Mouse (Mus musculus) stomach, embryonic 14.5 days (tissue): ENCODE results near the gene 4930544D05Rik. TPM values are rescaled to one million over a fixed set of nuclear protein-coding genes. Genes with fewer than 3 reads are reported as not detected.

Experiments
- ATAC-seq: fragments of 200-750 bp; cut with Nextera tagmentation; 2 replicates; pipeline ENCODE4 v1.8.0; 2017; ENCODE audit warnings: low read depth, moderate TSS enrichment; ENCODE audit not compliant: insufficient number of reproducible peaks, insufficient read depth, low FRiP score
- H3K27ac ChIP-seq: fragments of 300-500 bp; sonication (generic); 2 replicates; pipeline ENCODE4 v1.5.1; 2014; ENCODE audit warnings: mild to moderate bottlenecking, low read length, moderate library complexity, mixed read lengths
- H3K27me3 ChIP-seq: fragments of 300-500 bp; sonication (generic); 2 replicates; pipeline ENCODE4 v1.6.1; 2014; ENCODE audit warnings: low read length, control low read depth, mixed read lengths; ENCODE audit not compliant: control insufficient read depth, insufficient read depth
- H3K36me3 ChIP-seq: fragments of 300-500 bp; sonication (generic); 2 replicates; pipeline ENCODE4 v1.6.1; 2014; ENCODE audit warnings: mild to moderate bottlenecking, control low read depth, low read length, moderate library complexity, mixed read lengths; ENCODE audit not compliant: control insufficient read depth, insufficient read depth
- H3K4me1 ChIP-seq: fragments of 300-500 bp; sonication (generic); 2 replicates; pipeline ENCODE4 v1.6.1; 2014; ENCODE audit warnings: low read length, control low read depth, mixed read lengths; ENCODE audit not compliant: control insufficient read depth, insufficient read depth
- H3K4me2 ChIP-seq: fragments of 300-500 bp; sonication (generic); replicated peaks from 2 replicates; pipeline ENCODE4 v1.6.1; 2014; ENCODE audit warnings: low read depth, low read length, control low read depth
- H3K4me3 ChIP-seq: fragments of 300-500 bp; sonication (generic); 2 replicates; pipeline ENCODE4 v1.5.1; 2014; ENCODE audit warnings: low read depth, low read length, control low read depth
- H3K9ac ChIP-seq: fragments of 300-500 bp; sonication (generic); replicated peaks from 2 replicates; pipeline ENCODE4 v1.6.1; 2014; ENCODE audit warnings: low read depth, mild to moderate bottlenecking, control low read depth, low read length, moderate library complexity, mixed read lengths
- H3K9me3 ChIP-seq: fragments of 300-500 bp; sonication (generic); 2 replicates; pipeline ENCODE4 v1.6.1; 2016; ENCODE audit warnings: low read depth, low read length, control low read depth; ENCODE audit not compliant: control insufficient read depth
- WGBS: fragments of 180-500 bp; shearing (Covaris S2); extraction: QIAGEN DNeasy Blood & Tissue Kit; methylation state at CpG from one replicate; pipeline ENCODE4 v1.1.7; 2014; 5-methylcytosine and 5-hydroxymethylcytosine counted together
- polyA plus RNA-seq: library from polyadenylated mRNA; unstranded; fragments of >200 nt; fragmentation: Nextera tagmentation; extraction: Ambion mirVana; gene quantifications from 2 replicates; pipeline ENCODE4 v1.2.1, GENCODE M21; 2014

Gene 4930544D05Rik
- polyA plus RNA-seq, 1 experiment from 2014 or later, result not detected

DNA sequence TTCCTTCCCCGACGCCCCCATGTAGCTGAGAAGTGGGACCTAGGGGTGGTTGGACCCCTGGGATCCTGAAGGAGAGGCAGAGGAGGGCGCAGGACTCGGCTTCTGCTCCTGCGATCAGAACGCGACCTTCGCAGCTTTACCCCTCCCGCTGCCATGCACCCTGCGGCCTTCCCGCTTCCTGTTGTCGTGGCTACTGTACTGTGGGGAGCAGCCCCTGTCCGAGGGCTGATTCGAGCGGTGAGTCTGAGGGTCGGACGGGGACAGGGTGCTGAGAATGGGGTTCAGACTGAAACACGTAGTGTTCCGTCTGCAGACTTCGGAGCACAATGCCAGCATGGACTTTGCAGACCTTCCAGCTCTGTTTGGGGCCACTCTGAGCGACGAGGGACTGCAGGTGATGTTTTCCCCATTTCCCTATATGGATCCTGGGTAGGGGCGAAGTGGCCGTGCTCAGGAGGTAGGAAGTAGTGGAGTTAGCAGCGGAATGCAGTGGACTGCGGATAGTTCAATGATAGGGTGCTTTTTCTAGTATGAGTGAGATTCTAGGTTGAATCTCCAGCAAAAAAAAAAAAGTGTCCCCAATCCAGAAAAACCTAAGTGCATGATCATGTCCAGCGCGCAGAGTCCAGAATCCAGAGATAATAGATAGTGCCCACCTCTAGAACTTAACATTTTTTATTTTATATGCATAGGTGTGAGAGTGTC is 32.2 kb downstream of the 4930544D05Rik start:
- peaks cover 36% of the 10 kb centered on the region for H3K4me1 ChIP-seq
- peaks cover 56% of the 10 kb centered on the region for H3K36me3 ChIP-seq
- H3K9me3 ChIP-seq, result no peaks in the 10 kb centered on the region
- no peak for ATAC-seq
- no peaks in the 10 kb centered on the region for H3K27me3 ChIP-seq
- H3K4me3 ChIP-seq, result peak overlapping the region; percentile 72
- H3K9ac ChIP-seq, result peak overlapping the region; percentile 59
- H3K27ac ChIP-seq, result peak overlapping the region; percentile 92
- H3K4me2 ChIP-seq, result peak overlapping the region; percentile 90
- 2% methylated on average over 28 of the region's 28 CpGs for WGBS

DNA sequence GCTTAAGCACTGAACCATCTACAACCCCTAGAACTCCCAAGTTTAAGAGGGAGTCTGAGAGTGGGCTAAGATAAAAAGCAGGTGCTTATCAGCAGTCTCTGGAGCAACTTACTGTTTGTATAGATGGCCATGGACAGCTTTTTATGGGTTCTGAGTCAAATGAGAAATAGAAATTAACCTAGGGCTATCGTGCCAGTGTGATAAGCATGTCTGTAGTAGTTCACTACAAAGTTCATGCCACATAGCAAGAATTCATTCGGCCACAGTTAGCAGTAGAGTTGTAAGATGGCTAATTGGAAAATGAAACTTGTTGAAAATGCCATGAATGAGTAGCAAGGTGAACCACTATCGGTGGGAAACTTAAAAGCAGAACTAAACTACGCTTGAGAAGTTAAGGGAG is 32.9 kb downstream of the 4930544D05Rik start:
- peak overlapping the region; percentile 59; the same call in 1 of the 2 replicates for H3K9ac ChIP-seq
- 81% methylated on average over 4 of the region's 4 CpGs for WGBS
- no peaks in the 10 kb centered on the region for H3K27me3 ChIP-seq
- H3K4me3 ChIP-seq, result peak overlapping the region; percentile 72
- no peaks in the 10 kb centered on the region for H3K9me3 ChIP-seq
- peaks cover 53% of the 10 kb centered on the region for H3K36me3 ChIP-seq
- ATAC-seq, result no peak
- peaks cover 38% of the 10 kb centered on the region for H3K4me1 ChIP-seq
- H3K4me2 ChIP-seq, result peak overlapping the region; percentile 90
- no peak overlapping the region for H3K27ac ChIP-seq

DNA sequence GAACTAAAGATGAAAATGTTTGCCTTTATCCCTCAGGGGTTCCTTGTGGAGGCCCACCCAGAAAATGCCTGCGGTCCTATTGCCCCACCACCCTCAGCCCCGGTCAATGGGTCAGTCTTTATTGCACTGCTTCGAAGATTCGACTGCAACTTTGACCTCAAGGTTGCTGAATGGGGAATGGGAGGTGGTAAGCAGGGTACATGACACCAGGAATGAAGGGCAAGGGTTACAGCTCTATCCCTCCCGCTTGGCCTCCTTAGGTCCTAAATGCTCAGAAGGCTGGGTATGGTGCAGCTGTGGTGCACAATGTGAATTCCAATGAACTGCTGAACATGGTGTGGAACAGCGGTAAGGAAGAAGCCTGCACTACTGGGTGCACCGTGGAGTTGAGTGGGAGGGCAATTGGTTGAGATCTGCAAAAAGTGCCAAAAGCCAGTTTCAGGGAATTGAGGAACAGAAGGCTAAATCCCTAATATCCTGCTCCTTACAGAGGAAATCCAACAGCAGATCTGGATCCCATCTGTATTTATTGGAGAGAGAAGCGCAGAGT is 33.6 kb downstream of the 4930544D05Rik start:
- Histone ChIP-seq H3K9me3 (no peaks in the 10 kb centered on the region), H3K4me2 (no peak overlapping the region), H3K4me1 (peaks cover 38% of the 10 kb centered on the region), H3K4me3 (no peak overlapping the region; the same call in 1 of the 2 replicates), H3K9ac (no peak overlapping the region), H3K27ac (peak overlapping the region; percentile 45; the same call in 1 of the 2 replicates), H3K36me3 (peaks cover 51% of the 10 kb centered on the region), H3K27me3 (no peaks in the 10 kb centered on the region)
- no peak for ATAC-seq
- 83% methylated on average over 8 of the region's 8 CpGs for WGBS

DNA sequence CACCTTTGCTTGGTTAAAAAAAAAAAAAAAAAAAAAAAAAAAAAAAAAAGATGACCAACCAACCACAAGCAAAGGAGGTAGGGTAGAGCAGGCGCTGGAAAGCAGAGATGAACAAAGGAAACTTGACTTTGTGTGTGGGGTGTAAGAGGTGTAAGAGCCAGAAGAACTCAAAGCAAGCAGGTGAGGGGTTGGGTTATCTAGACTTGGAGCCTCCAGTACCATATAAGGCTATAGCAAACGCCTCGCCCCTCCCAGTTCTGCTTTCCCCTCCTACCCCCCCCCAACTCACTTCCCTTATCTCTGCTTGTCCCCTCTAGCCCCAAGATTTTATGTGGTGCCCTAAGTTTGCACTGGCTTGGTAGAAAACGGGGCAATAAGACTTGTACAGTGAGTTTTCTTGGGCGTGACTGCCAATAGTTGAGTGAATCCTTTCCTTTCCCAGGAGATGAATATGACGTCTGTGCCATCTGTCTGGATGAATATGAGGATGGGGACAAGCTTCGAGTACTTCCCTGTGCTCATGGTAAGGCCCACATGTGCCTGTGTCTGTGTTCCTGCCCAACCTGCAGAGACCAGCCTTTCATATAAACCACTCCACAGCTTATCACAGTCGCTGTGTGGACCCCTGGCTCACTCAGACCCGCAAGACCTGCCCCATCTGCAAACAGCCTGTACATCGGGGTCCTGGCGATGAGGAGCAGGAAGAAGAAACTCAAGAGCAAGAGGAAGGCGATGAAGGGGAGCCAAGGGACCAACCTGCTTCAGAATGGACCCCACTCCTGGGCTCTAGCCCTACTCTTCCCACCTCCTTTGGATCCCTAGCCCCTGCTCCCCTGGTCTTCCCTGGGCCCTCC is 34.9 kb downstream of the 4930544D05Rik start:
- peak overlapping the region; percentile 63 for H3K27ac ChIP-seq
- 70% methylated on average over 12 of the region's 12 CpGs for WGBS
- H3K4me1 ChIP-seq, result peaks cover 35% of the 10 kb centered on the region
- ATAC-seq, result no peak
- H3K27me3 ChIP-seq, result no peaks in the 10 kb centered on the region
- peak overlapping the region; percentile 85; the same call in 1 of the 2 replicates for H3K4me2 ChIP-seq
- H3K36me3 ChIP-seq, result peaks cover 41% of the 10 kb centered on the region
- H3K9me3 ChIP-seq, result no peaks in the 10 kb centered on the region
- peak overlapping the region; percentile 100; the same call in 1 of the 2 replicates for H3K4me3 ChIP-seq
- H3K9ac ChIP-seq, result no peak overlapping the region

DNA sequence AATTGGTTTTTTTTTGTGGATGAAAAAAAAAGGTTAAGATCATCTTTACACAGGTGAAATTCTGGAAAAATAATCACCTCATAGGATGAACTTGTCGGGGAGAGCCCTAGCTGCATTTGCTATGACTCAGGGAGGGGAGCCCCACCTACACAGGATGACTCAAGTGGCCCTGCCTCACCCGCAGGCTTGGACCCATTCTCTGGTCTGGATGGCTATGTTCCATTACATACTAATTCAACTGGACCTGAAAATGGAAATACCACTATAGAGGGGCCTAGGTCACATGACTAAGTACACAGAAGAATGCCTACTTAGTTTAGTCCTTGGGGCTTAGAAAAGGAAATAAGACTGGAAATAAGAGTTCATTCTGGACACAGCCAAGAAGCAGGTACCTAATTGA is 35.7 kb downstream of the 4930544D05Rik start:
- 60% methylated on average over 2 of the region's 2 CpGs for WGBS
- Histone ChIP-seq H3K4me3 (peak overlapping the region; percentile 100; the same call in 1 of the 2 replicates), H3K4me1 (peaks cover 32% of the 10 kb centered on the region), H3K36me3 (peaks cover 40% of the 10 kb centered on the region), H3K9ac (no peak overlapping the region), H3K9me3 (no peaks in the 10 kb centered on the region), H3K27ac (no peak overlapping the region), H3K4me2 (peak overlapping the region; percentile 85; the same call in 1 of the 2 replicates), H3K27me3 (no peaks in the 10 kb centered on the region)
- no peak for ATAC-seq

DNA sequence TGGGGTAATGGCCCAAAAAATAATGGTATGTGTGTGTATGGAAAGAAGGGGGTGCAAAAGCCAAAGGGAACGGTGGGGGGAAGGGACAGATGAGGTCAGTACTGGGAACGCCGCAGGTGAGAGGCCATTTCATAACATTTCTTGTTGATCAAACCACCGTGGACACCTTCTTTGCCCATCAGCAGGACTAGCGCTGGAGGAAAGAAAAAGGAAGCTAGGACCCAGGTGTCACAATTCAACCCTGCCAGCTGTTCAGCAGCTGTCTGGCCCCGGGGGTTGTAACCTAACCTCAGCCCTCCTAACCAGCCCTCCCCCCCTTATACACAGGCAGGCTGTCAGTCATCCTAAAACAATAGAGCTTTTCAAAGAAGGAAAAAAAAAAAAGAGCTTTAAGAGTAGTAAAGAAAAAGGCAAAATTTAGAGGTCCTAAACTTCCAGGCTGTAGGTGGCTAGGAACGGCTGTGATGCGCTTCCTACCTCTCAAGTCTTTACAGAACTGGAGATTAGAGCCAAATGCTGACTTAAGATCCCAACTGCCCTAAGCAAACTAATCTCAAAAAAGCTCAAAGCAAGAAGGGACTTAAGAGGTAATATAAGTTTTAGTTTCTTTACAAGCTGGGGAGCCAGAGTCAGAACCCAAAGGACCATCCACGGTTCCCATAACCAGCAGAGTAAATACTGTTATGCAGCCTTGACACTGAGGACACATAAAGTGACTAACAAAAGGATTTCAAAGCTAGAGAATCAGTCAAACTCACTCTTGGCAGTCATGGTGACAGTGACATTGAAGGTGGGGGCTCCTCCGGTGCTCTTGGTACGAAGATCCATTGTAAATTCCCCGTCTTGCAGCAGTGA is 36.6 kb downstream of the 4930544D05Rik start:
- peak overlapping the region; percentile 100 for H3K4me3 ChIP-seq
- H3K27me3 ChIP-seq, result no peaks in the 10 kb centered on the region
- H3K9ac ChIP-seq, result peak overlapping the region; percentile 98; the same call in 1 of the 2 replicates
- peaks cover 40% of the 10 kb centered on the region for H3K36me3 ChIP-seq
- peak overlapping the region; percentile 85 for H3K4me2 ChIP-seq
- ATAC-seq, result no peak
- WGBS, result 59% methylated on average over 12 of the region's 12 CpGs
- peak overlapping the region; percentile 99; the same call in 1 of the 2 replicates for H3K27ac ChIP-seq
- no peaks in the 10 kb centered on the region for H3K9me3 ChIP-seq
- H3K4me1 ChIP-seq, result peaks cover 41% of the 10 kb centered on the region

DNA sequence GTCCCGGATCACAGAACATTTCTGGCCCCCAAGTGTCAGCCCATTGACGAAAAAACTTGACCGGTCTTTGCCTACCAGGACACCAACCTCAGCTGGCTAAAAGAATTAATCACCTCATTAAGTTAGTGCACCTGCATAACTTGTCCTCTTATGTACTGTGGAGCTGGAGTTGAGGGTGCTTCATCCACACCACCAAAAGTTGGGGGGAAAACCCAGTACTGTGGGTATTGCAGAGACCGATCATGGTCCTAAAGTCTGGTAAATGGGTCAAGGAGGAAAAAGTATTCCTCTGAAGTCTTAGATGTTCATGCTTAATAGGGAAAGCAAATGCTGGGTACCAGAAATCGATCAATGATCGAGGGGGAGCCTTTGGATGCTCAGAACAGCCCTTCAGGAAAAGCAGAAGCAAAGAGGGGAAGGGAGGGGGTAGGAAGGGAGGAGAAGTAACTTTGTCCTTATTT is 37.3 kb downstream of the 4930544D05Rik start:
- peaks cover 40% of the 10 kb centered on the region for H3K36me3 ChIP-seq

More for the DNA sequence above, 37.3 kb downstream of the 4930544D05Rik start:
- no peaks in the 10 kb centered on the region for H3K9me3 ChIP-seq
- ATAC-seq, result no peak
- peaks cover 42% of the 10 kb centered on the region for H3K4me1 ChIP-seq
- peak overlapping the region; percentile 99 for H3K27ac ChIP-seq
- H3K27me3 ChIP-seq, result no peaks in the 10 kb centered on the region
- peak overlapping the region; percentile 85 for H3K4me2 ChIP-seq
- 43% methylated on average over 6 of the region's 6 CpGs for WGBS
- H3K4me3 ChIP-seq, result peak overlapping the region; percentile 100
- H3K9ac ChIP-seq, result peak overlapping the region; percentile 98
